Mouse (Mus musculus) bone marrow macrophage, adult 2 months (primary cell): ENCODE measurements around the gene Rfwd3.

ENCODE experiments used
- CTCF ChIP-seq: IDR thresholded peaks from 2 replicates; pipeline ENCODE4 v1.5.1; 2012; ENCODE audit warnings: low read depth, mild to moderate bottlenecking, low read length, moderate library complexity
- POLR2A ChIP-seq: IDR thresholded peaks from 2 replicates; pipeline ENCODE4 v1.6.1; 2012; ENCODE audit warnings: mild to moderate bottlenecking, low read depth, low read length, borderline replicate concordance

DNA sequence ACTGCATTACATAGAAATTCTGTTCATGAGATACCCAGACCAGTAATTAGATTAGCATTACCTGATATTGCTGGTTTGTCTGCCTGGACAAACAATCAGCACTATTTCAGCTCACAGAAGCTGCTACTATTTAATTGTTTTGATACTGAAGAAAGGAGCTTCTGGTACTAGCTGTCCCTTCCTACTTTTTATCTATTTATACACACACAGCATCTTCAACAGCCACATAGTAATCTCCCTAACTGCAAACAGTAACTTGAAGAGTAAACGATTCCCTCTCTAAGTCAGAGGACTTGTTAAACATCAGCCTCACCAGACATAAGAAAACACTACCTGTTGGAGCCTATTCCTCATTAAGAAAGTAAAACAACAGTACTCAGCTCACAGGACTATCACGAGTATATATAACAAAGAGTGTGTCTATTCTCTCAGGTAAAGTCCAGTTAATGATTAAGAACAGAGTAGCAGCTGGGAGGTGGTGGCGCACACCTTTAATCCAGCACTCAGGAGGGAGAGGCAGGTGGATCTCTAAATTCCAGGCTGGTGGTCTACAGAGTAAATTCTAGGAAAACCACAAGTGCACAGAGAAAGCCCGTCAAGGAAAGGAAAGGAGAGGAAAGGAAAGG, 47.4 kb downstream of the Rfwd3 start:
- TF ChIP-seq CTCF = no peak
- TF ChIP-seq POLR2A = no peak
